Mouse (Mus musculus) lung, postnatal 0 days (tissue): Measurements from ENCODE around the gene Nsf. TPM values are rescaled to one million over a fixed set of nuclear protein-coding genes. Genes with fewer than 3 reads are reported as not detected.

Experiments
- ATAC-seq: fragments of 200-750 bp; cut with Nextera tagmentation; 2 replicates; pipeline ENCODE4 v1.8.0; 2017; ENCODE audit warnings: moderate library complexity
- DNase-seq: peaks from one replicate; pipeline ENCODE4 v3.0.0-alpha.2; 2016; ENCODE audit warnings: low spot score
- H3K27ac ChIP-seq: fragments of 300-500 bp; sonication (generic); 2 replicates; pipeline ENCODE4 v1.5.1; 2014; ENCODE audit warnings: antibody characterized with exemption, mild to moderate bottlenecking, low read length, mixed read lengths
- H3K27me3 ChIP-seq: fragments of 300-500 bp; sonication (generic); replicated peaks from 2 replicates; pipeline ENCODE4 v1.6.1; 2014; ENCODE audit warnings: low read length, mixed read lengths; ENCODE audit not compliant: insufficient read depth
- H3K36me3 ChIP-seq: fragments of 300-500 bp; sonication (generic); 2 replicates; pipeline ENCODE4 v1.6.1; 2014; ENCODE audit warnings: low read length, mixed read lengths; ENCODE audit not compliant: insufficient read depth
- H3K4me1 ChIP-seq: fragments of 300-500 bp; sonication (generic); 2 replicates; pipeline ENCODE4 v1.6.1; 2014; ENCODE audit warnings: antibody characterized with exemption, low read depth, low read length, mixed read lengths; ENCODE audit not compliant: insufficient read depth
- H3K4me2 ChIP-seq: fragments of 300-500 bp; sonication (generic); replicated peaks from 2 replicates; pipeline ENCODE4 v1.6.1; 2014; ENCODE audit warnings: low read depth, mild to moderate bottlenecking, low read length, moderate library complexity, mixed read lengths
- H3K4me3 ChIP-seq: fragments of 300-500 bp; sonication (generic); 2 replicates; pipeline ENCODE4 v1.5.1; 2014; ENCODE audit warnings: low read depth, low read length
- H3K9ac ChIP-seq: fragments of 300-500 bp; sonication (generic); replicated peaks from 2 replicates; pipeline ENCODE4 v1.6.1; 2014; ENCODE audit warnings: low read depth, mild to moderate bottlenecking
- H3K9me3 ChIP-seq: fragments of 300-500 bp; sonication (generic); 2 replicates; pipeline ENCODE4 v1.6.1; 2016; ENCODE audit warnings: low read length, mixed read lengths
- CTCF ChIP-seq: IDR thresholded peaks from 2 replicates; pipeline ENCODE4 v1.5.1; 2016; ENCODE audit warnings: antibody characterized with exemption, mild to moderate bottlenecking
- EP300 ChIP-seq: IDR thresholded peaks from 2 replicates; pipeline ENCODE4 v1.6.1; 2016; ENCODE audit warnings: antibody characterized with exemption, mild to moderate bottlenecking, control low read depth
- WGBS: fragments of 180-500 bp; shearing (Covaris S2); extraction: QIAGEN DNeasy Blood & Tissue Kit; methylation state at CpG from one replicate; pipeline ENCODE4 v1.1.7; 2014; 5-methylcytosine and 5-hydroxymethylcytosine counted together
- polyA plus RNA-seq: library from polyadenylated mRNA; unstranded; fragments of >200 nt; fragmentation: Nextera tagmentation; extraction: Ambion mirVana; gene quantifications from 2 replicates; pipeline ENCODE4 v1.2.1, GENCODE M21; 2015

The Nsf gene
- polyA plus RNA-seq, 1 experiment from 2014 or later = 47.3 TPM

DNA sequence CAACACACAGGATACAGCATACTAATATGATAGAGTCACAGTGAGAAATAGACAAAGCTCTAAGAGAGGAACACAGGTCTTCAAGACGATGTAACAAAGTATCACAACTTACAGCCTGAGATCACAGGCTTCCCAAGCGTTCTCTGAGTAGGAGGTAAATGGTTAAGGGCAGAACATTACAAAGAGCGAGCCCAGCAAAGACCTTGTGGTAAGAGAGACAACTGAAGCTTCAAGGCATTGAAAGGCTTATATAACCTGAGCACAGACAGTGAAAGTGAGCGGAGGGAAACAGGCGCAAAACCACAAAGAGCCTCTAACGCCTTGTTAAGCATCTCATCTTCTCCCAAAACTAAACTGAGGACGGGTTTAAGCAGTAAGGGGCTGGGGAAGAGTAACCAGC lies 2.8 kb downstream of the Nsf start:
- TF ChIP-seq CTCF (no peak), EP300 (no peak)
- Histone ChIP-seq H3K27me3 (no peaks in the 10 kb centered on the region), H3K9ac (no peak overlapping the region), H3K4me1 (peaks cover 3% of the 10 kb centered on the region; the same call in 1 of the 2 replicates), H3K4me2 (no peak overlapping the region), H3K4me3 (no peak overlapping the region), H3K9me3 (no peaks in the 10 kb centered on the region), H3K36me3 (no peaks in the 10 kb centered on the region), H3K27ac (no peak overlapping the region)
- DNase-seq (no peak), ATAC-seq (no peak)
- WGBS = 89% methylated on average over 7 of the region's 7 CpGs

DNA sequence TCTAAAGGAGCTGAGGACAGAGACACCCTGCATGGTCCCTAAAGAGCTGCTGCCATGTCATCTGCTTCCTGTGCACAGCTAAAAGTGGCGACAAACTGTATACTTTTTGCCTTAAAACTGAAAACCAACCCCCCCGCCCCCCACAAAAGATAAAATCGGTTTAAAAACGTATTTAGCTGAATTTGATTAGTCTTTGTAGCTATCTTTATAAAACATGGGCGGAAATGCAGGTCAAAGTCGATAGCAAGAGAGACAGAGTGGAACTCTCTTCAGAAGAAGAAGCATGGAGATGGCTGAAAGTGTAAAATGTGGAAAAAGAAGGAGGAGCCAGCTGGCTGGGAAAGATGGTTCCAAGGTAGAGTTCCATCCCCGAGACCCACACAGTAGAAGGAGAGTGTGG lies 4.9 kb downstream of the Nsf start:
- ATAC-seq = no peak
- TF ChIP-seq EP300 = no peak
- TF ChIP-seq CTCF = no peak
- peaks cover 3% of the 10 kb centered on the region; the same call in 1 of the 2 replicates for H3K4me1 ChIP-seq
- 83% methylated on average over 7 of the region's 7 CpGs for WGBS
- no peaks in the 10 kb centered on the region for H3K27me3 ChIP-seq
- H3K9me3 ChIP-seq = no peaks in the 10 kb centered on the region
- DNase-seq = no peak
- no peaks in the 10 kb centered on the region for H3K36me3 ChIP-seq
- H3K4me2 ChIP-seq = no peak overlapping the region
- H3K27ac ChIP-seq = no peak overlapping the region
- H3K4me3 ChIP-seq = no peak overlapping the region
- no peak overlapping the region for H3K9ac ChIP-seq

DNA sequence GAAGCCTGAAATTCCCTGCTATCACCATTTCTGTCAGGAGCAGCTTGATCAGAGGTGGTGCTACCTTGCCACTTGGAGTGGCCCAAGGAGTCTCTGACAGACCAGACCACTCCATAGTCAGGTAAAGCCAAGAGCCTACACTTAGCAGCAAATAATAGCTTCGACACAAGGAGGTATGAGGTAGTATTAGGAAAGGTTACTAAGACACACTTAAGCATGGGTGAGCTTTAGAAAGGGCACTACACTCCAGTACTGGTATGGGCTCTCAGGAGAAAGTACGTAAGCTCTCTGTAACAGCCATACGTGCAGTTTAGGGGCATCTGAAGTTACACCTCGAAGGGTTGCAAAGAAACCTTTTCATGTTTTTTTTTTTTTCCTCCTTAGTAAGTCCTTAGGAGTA lies 11.1 kb downstream of the Nsf start:
- Histone ChIP-seq H3K9ac (no peak overlapping the region), H3K4me1 (no peaks in the 10 kb centered on the region), H3K4me3 (no peak overlapping the region), H3K9me3 (no peaks in the 10 kb centered on the region), H3K27ac (no peak overlapping the region), H3K27me3 (no peaks in the 10 kb centered on the region), H3K4me2 (no peak overlapping the region), H3K36me3 (no peaks in the 10 kb centered on the region)
- ATAC-seq (peak; percentile 92), DNase-seq (peak; percentile 77)
- WGBS = 57% methylated on average over 4 of the region's 4 CpGs
- TF ChIP-seq CTCF (no peak), EP300 (no peak)

DNA sequence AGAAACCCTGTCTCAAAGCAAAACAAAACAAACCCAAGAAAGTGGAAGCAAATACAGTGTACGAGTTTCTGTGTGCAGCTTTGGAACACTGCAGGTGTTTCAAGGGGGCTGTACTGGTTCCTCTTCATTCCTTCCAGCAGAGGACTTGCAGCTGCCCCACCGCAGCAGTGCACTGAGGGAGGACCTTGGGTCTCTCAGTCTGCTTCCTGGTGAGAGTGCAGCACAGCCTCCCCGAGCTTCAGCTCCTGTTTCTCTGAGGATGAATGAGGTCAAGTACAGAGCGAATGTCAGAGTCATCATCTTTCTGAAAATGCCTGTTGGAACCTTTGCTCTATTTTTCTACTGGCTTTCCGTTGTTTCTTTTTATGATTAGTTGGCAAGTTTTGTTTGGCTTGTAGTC lies 12.5 kb downstream of the Nsf start:
- no peak for ATAC-seq
- peak; percentile 44 for DNase-seq
- Histone ChIP-seq H3K9me3 (no peaks in the 10 kb centered on the region), H3K27ac (no peak overlapping the region), H3K4me1 (no peaks in the 10 kb centered on the region), H3K9ac (no peak overlapping the region), H3K27me3 (no peaks in the 10 kb centered on the region), H3K4me2 (no peak overlapping the region), H3K36me3 (no peaks in the 10 kb centered on the region), H3K4me3 (no peak overlapping the region)
- TF ChIP-seq CTCF (peak; percentile 36), EP300 (no peak)
- WGBS = 59% methylated on average over 5 of the region's 5 CpGs

DNA sequence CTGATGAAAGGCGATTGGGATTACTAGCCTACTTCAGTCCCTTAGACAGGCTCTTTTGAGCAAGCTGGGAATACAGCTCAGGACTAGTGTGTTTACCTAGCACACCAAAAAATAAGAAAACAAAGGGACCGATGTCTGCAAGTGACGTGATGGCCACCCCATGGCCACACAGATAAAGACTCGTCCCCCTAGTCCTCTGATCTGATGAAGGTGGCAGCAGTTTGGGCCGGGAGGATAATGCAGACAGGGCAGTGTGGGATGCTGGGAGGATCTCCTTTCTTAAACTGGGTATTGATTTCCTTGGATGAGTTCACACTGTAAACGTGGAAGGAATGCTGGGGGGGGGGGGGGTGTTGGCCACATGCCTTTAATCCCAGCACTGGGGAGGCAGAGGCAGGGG lies 13.0 kb downstream of the Nsf start:
- no peak for ATAC-seq
- H3K9me3 ChIP-seq = no peaks in the 10 kb centered on the region

DNA sequence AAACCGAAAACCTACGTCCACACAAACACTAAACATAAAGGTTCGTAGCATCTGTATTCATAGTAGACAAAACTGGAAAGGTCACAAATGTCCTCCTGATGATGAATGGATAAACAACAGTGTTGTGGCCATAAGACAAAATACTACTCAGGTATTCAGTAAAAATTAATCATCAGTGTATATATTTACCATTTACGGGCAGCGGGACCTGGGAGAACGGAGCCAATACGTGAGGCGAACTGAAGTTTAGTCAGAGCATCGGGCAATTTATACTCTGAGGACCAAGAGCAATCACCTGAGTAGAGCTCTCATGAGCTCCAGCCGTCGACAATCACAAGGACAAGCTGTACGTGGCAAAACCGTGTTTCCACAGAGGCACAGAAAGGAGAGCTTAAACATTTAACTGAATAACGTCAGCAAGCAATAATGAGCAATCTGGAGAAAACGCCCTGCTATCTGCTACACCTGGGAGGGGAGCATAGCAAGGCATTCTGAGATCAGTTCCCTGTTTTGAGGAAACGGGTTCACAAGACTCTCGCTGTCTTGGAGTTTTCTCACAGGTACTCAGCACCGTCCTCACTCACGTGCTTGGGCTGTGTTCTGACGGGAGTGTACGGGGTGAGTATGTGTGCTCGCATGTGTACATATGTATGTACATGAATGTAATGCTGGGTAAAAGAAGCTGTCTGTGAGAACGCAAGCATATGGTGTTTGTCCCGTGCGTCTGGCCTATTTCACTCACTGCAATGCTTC lies 15.7 kb downstream of the Nsf start:
- DNase-seq (peak; percentile 38), ATAC-seq (peak; percentile 58)
- peak overlapping the region; percentile 64 for H3K27ac ChIP-seq
- no peaks in the 10 kb centered on the region for H3K4me1 ChIP-seq
- H3K36me3 ChIP-seq = no peaks in the 10 kb centered on the region
- no peak overlapping the region for H3K9ac ChIP-seq
- H3K27me3 ChIP-seq = no peaks in the 10 kb centered on the region
- H3K9me3 ChIP-seq = no peaks in the 10 kb centered on the region
- peak overlapping the region; percentile 21; the same call in 1 of the 2 replicates for H3K4me2 ChIP-seq
- H3K4me3 ChIP-seq = no peak overlapping the region
- WGBS = 67% methylated on average over 25 of the region's 25 CpGs
- TF ChIP-seq CTCF (no peak), EP300 (no peak)

More for the DNA sequence above, 13.0 kb downstream of the Nsf start:
- TF ChIP-seq EP300 (no peak), CTCF (no peak)
- H3K4me1 ChIP-seq = no peaks in the 10 kb centered on the region
- no peak for DNase-seq
- H3K4me2 ChIP-seq = no peak overlapping the region
- WGBS = 74% methylated on average over 6 of the region's 6 CpGs
- H3K36me3 ChIP-seq = no peaks in the 10 kb centered on the region
- no peaks in the 10 kb centered on the region for H3K27me3 ChIP-seq
- no peak overlapping the region for H3K4me3 ChIP-seq
- no peak overlapping the region for H3K9ac ChIP-seq
- no peak overlapping the region for H3K27ac ChIP-seq
